Mouse (Mus musculus): ENCODE measurements at regions not wholly inside any gene's neighbourhood (a gene's known extent, or its start where the extent isn't known, plus 50 kb on each side); places are given as distances from the start of the nearest gene placed in this dataset.
A peak's percentile ranks its signal among the peaks of the same experiment; 100 is the strongest.

GRCm38 (mm10) chr2:166442997-166443396, 270.6 kb downstream of the Prex1 start:
- ATAC-seq (replicated peaks; ENCODE audit: low FRiP score, low TSS enrichment, poor library complexity, severe bottlenecking), result no peak

DNA sequence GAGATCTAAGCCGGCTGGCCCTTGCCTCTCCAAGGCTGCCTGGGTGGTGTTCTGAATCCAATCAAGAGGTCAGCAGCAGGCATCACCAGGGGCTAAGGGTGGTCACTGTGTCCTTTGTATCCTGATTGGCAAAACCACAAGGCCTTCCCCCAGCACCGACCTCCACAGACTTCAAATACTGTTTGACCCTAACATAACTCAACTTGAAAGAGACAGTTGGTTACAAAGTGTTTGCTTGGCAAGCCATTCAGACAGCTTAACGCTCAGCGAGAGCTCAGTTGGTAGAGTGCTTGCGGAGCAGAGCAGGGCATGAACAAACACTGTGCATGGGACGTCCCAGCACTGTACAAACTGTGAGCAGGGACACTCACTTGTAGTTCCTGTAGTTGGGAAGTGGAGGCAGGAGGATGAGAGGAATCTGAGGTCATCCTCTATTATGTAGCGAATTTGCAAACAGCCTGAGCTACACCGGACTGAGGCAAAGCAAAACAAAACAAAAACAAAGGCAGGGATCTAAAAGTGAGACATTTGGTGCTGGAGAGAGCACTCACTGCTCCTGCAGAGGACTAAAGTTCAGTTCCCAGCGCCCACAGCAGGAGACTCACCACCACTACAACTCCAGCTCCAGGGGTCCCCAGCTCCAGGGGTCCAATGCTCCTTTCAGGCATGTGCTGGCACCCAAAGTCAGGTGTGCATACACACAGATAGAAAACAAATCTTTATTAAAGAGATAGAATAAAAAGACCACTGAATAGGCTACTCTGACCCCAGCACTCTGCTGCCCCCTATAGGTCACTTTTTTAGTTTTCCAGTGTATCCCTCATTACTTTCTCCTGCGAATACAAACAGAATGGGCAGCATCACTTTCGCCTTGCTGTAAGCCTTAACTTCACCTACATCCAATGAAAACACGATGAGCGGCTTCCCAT, 273.5 kb downstream of the Prex1 start:
- peak; percentile 50; the same call in 1 of the 2 replicates for ATAC-seq (replicated peaks; ENCODE audit: low FRiP score, low TSS enrichment, poor library complexity, severe bottlenecking)

DNA sequence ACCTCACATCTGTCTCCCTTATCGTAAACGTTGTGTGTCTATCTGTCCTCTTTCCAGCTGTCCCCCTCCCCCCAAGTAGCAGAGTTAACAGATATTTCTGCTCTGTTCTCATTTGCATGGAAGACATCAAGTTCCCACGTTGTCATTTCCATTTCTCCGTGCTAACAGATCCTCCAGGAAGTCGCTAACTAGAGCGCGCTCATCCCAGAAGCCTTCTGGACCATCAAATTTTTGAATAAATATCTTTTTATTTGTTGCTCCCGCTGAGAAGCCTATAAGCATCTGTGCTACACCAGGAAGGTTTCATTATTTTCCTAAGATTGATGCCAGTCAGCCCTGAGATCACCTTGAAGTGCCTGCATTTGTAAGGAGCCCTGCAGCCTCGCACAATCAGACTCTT, 275.4 kb downstream of the Prex1 start:
- no peak for ATAC-seq (replicated peaks; ENCODE audit: low FRiP score, low TSS enrichment, poor library complexity, severe bottlenecking)

GRCm38 (mm10) chr2:166434554-166434953, 279.1 kb downstream of the Prex1 start:
- no peak for ATAC-seq (replicated peaks; ENCODE audit: low FRiP score, low TSS enrichment, poor library complexity, severe bottlenecking)

DNA sequence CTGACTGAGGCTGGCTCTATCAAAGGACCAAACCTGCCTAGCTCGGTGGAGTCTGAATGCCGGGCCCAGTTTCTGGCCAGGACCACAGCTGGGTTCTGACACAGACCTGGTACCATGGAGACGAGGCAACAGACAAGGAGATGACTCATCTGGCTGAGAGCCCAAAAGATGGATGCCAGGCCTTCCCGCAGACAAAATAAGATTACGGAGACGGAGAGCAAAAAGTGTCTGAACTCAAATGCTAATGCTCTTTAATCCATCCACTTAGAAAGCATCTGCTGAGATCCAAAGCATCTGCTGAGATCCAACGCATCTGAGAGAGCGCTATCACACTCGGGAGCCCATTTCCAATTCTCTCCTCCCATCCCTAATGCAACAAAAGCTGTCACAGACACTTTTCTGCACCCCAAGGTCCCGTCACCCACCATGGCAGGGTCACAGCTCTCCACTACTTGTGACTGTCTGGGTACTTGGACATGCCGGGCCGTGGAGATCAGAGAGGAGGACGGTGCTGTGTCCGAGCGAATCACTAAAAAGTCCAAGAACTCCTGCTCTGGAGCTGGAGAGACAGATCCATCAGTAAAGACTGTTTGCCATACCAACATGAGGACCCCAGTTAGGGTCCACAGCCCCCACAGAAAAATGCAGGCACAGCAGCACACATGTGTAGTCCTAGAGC, 278.3 kb upstream of the Sulf2 start:
- no peak for ATAC-seq (replicated peaks; ENCODE audit: low FRiP score, low TSS enrichment, poor library complexity, severe bottlenecking)

DNA sequence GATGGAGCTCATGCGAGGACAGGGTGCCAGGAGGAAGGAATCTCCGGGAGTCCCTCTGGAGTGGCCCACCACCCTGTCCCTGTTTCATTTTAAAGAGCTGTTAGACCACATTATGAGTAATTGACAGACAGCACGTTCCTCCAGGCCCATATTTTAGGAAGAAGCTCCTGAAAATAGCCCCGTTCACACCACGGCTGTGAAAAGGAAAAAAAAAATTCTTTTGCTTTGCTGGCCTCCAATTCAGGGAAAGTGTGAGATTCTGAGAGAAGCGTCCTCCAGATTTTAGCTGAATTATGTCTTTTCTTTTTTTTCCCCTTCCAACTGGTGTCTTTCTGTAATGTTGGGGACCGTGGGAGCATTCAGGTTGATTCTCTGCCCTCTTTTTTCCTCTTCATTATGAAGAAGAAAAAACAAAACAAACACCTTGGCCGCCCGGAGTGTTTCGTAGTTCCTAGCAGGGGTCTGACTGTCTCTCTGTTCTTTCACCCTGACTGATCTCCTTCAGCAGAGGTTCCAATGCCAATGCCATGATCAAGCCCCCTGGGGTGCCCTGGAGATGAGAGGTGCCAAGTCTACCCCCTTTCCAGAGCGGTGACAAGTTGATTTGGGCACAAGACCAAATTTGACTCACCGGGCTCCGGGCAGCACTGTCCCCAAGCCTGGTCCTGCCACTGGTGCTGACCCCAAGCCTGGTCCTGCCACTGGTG, 277.6 kb upstream of the Sulf2 start:
- ATAC-seq (replicated peaks; ENCODE audit: low FRiP score, low TSS enrichment, poor library complexity, severe bottlenecking), result no peak

- no peak for ATAC-seq (replicated peaks; ENCODE audit: low FRiP score, low TSS enrichment, poor library complexity, severe bottlenecking)
Observed at GRCm38 (mm10) chr2:166432531-166432930, 277.1 kb upstream of the Sulf2 start.

DNA sequence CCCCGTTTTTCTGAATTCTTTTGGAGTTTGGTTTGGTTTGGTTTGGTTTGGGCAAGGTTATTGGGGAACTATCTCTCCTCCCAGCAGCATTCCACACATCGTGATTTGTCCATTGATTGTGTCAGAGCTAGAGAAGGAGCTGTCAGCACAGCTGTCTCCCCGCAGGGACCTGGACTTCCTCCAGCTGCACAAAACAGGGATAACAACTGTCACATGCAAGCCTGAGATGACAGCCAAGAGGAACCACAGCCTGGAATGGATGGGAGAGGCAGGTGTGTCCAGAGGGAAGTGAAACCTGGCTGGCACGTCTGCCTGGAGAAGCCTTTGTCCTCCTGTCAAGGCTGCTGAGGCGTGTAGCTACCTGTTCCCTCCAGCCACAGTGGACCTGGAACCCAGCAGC, 274.5 kb upstream of the Sulf2 start:
- ATAC-seq (replicated peaks; ENCODE audit: low FRiP score, low TSS enrichment, poor library complexity, severe bottlenecking), result no peak

DNA sequence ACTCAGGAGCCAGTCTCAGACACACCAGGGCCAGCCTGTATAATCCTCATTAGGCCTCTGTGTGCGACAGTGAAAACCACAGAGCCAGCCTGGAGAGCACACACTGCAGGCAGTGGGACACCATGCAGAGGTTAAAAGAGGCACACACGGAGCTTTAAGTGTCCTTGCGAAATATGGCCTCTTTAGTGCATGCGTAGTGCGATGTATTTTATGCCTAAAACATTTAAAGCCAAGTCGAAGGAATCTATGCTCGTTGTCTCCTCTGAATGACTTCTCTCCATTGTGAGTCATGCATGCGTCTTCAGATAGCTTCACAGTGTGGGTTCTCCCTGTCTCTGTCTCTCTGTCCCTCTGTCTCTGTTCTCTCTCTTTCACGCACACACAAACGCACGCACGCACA, 274.0 kb upstream of the Sulf2 start:
- no peak for ATAC-seq (replicated peaks; ENCODE audit: low FRiP score, low TSS enrichment, poor library complexity, severe bottlenecking)

- ATAC-seq (replicated peaks; ENCODE audit: low FRiP score, low TSS enrichment, poor library complexity, severe bottlenecking), result no peak
Observed at GRCm38 (mm10) chr2:166427390-166427789, 271.9 kb upstream of the Sulf2 start.

- no peak for ATAC-seq (replicated peaks; ENCODE audit: low FRiP score, low TSS enrichment, poor library complexity, severe bottlenecking)
Observed at GRCm38 (mm10) chr2:166426960-166427359, 271.5 kb upstream of the Sulf2 start.

DNA sequence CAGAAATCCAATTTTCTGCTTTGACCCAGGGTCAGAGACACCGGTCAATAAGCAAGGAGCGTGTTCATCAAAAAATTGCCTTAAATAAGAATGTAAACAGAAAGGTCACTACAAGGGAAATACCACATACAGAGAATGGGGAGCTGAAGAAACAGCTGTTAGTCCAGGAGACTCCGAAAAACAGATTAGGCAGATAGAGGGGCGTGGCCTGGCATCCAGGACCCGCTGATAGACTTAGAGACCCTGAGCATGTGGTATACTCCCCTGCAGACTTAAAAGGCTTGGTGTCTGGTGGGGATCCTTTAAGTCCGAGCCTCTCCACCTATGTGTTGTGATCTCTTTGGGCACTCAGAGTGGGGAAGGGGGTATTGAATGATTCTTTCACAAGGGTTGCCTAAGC, 271.0 kb upstream of the Sulf2 start:
- ATAC-seq (replicated peaks; ENCODE audit: low FRiP score, low TSS enrichment, poor library complexity, severe bottlenecking), result no peak

GRCm38 (mm10) chr2:166425141-166425540, 269.7 kb upstream of the Sulf2 start:
- no peak for ATAC-seq (replicated peaks; ENCODE audit: low FRiP score, low TSS enrichment, poor library complexity, severe bottlenecking)

DNA sequence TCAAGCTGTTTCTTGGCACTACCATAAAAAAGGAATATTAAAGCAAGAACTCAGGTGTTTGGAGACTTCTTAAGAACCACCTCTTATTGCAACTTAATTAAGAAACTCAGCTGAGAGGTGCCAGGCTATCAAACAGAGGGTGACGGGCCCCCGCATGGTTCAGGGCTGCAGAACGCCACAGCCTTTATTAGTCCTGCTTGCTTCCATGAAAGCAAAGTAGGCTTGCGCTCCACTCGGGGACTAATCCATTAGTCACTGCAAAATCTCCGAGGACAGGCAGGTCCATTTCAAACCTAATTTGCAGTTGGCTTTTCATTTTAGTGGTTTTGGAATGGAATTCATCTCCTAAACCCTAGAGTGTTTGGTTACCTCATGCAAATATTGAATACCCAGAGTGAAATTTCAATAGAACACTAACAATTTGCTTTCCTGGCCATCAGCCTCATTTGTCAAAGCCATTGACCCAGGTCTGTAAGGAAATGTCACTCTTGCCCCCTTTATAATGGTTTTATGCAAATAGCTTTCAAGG, 267.7 kb upstream of the Sulf2 start:
- ATAC-seq (replicated peaks; ENCODE audit: low FRiP score, low TSS enrichment, poor library complexity, severe bottlenecking), result no peak

- ATAC-seq (replicated peaks; ENCODE audit: low FRiP score, low TSS enrichment, poor library complexity, severe bottlenecking), result no peak
Observed at GRCm38 (mm10) chr2:166420275-166420674, 264.8 kb upstream of the Sulf2 start.

GRCm38 (mm10) chr2:166419271-166419670, 263.8 kb upstream of the Sulf2 start:
- no peak for ATAC-seq (replicated peaks; ENCODE audit: low FRiP score, low TSS enrichment, poor library complexity, severe bottlenecking)

GRCm38 (mm10) chr2:166418279-166418678, 262.8 kb upstream of the Sulf2 start:
- ATAC-seq (replicated peaks; ENCODE audit: low FRiP score, low TSS enrichment, poor library complexity, severe bottlenecking), result no peak

- ATAC-seq (replicated peaks; ENCODE audit: low FRiP score, low TSS enrichment, poor library complexity, severe bottlenecking), result no peak
Observed at GRCm38 (mm10) chr2:166417628-166418027, 262.2 kb upstream of the Sulf2 start.

- no peak for ATAC-seq (replicated peaks; ENCODE audit: low FRiP score, low TSS enrichment, poor library complexity, severe bottlenecking)
Observed at GRCm38 (mm10) chr2:166415481-166415965, 260.1 kb upstream of the Sulf2 start.

GRCm38 (mm10) chr2:166414856-166415255, 259.4 kb upstream of the Sulf2 start:
- ATAC-seq (replicated peaks; ENCODE audit: low FRiP score, low TSS enrichment, poor library complexity, severe bottlenecking), result no peak

Data from megakaryocyte-erythroid progenitor cell, adult 5-6 weeks (primary cell).